Mouse (Mus musculus): ENCODE measurements around the gene Tmem52b.
A peak's percentile ranks its signal among the peaks of the same experiment; 100 is the strongest.

The Tmem52b gene

GRCm38 (mm10) chr6:129532556-129532941, 20.2 kb downstream of the Tmem52b start:
- peak; percentile 65 for DNase-seq (ENCODE audit: low spot score)

GRCm38 (mm10) chr6:129532942-129533860, 20.8 kb downstream of the Tmem52b start, which contains the start of gene Gabarapl1:
Gabarapl1 (plus strand) TSS chr6:129533160.
- DNase-seq (ENCODE audit: low spot score), result peak; percentile 67

GRCm38 (mm10) chr6:129534057-129534456, 21.7 kb downstream of the Tmem52b start:
- DNase-seq (ENCODE audit: low spot score), result no peak

GRCm38 (mm10) chr6:129534627-129535190, 22.4 kb downstream of the Tmem52b start:
- DNase-seq (ENCODE audit: low spot score), result no peak

GRCm38 (mm10) chr6:129535723-129536122, 23.4 kb downstream of the Tmem52b start:
- no peak for DNase-seq (ENCODE audit: low spot score)

GRCm38 (mm10) chr6:129538555-129538954, 26.2 kb downstream of the Tmem52b start:
- no peak for DNase-seq (ENCODE audit: low spot score)

GRCm38 (mm10) chr6:129541931-129542330, 29.6 kb downstream of the Tmem52b start:
- DNase-seq (ENCODE audit: low spot score), result no peak

- DNase-seq (ENCODE audit: low spot score), result no peak
Observed at GRCm38 (mm10) chr6:129542540-129542939, 30.2 kb downstream of the Tmem52b start.

- no peak for DNase-seq (ENCODE audit: low spot score)
Observed at GRCm38 (mm10) chr6:129543709-129544606, 31.6 kb downstream of the Tmem52b start.

GRCm38 (mm10) chr6:129547277-129547676, 34.9 kb downstream of the Tmem52b start:
- no peak for DNase-seq (ENCODE audit: low spot score)

- no peak for DNase-seq (ENCODE audit: low spot score)
Observed at GRCm38 (mm10) chr6:129548009-129548408, 35.7 kb downstream of the Tmem52b start.

GRCm38 (mm10) chr6:129557298-129558023, 45.1 kb downstream of the Tmem52b start:
- DNase-seq (ENCODE audit: low spot score), result no peak

GRCm38 (mm10) chr6:129558946-129559640, 46.7 kb downstream of the Tmem52b start:
- DNase-seq (ENCODE audit: low spot score), result no peak

GRCm38 (mm10) chr6:129559641-129560027, 47.3 kb downstream of the Tmem52b start:
- DNase-seq (ENCODE audit: low spot score), result no peak

- no peak for DNase-seq (ENCODE audit: low spot score)
Observed at GRCm38 (mm10) chr6:129565257-129565656, 52.9 kb downstream of the Tmem52b start.
